Comparison of ENCODE assay signal across 21 mouse cellular contexts in the genomic region with DNA sequence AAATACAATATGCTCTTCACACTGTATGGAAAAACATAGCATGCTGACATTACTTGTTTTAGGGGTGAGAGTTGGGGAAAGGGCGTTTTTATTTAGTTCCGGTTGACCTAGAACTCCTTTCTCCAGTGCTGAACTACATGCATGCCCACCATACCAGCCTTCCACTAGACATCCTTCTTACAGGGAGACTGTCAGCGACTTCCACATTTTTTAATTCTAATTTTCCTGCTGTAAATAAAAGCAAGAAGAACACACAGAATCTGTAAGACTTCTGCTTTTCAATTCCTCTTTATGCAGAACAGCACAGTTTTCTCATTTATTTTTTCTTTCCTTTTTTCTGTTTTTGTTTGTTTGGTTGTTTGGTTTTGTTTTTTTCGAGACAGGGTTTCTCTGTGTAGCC. TPM values are rescaled to one million over a fixed set of nuclear protein-coding genes. Genes with fewer than 3 reads are reported as not detected.
DNase-seq lines count a peak whose midpoint lies in the region; ATAC-seq and TF ChIP-seq lines count a peak whose summit lies in the region.
"Had no signal": no experiment of that assay in that cellular context is flagged by ENCODE, and none has a peak within 500 bp of the region (broad histone marks: within the 10 kb centered on the region; RNA-seq: fewer than 3 reads in every experiment).

No protein-coding gene starts in this region.

- H3K27ac ChIP-seq in bone marrow macrophage, adult 2 months (ENCODE audit: insufficient read depth, low read depth, low read length) = peak overlapping the region; percentile 83
- peak overlapping the region; percentile 31 for H3K27ac ChIP-seq in macrophage
- H3K27ac ChIP-seq: embryonic facial prominence, embryonic 13.5 days; embryonic facial prominence, embryonic 15.5 days; forebrain, embryonic 13.5 days; forebrain, embryonic 15.5 days had no signal

- no peak for DNase-seq in left cerebral cortex, adult 8-10 months (ENCODE audit: low spot score in 2 of 2)
- no peak for DNase-seq in adipocyte (ENCODE audit: low spot score)
- DNase-seq in adrenal gland, postnatal 14 days = no peak
- DNase-seq in left cerebral cortex, postnatal 10 days (ENCODE audit: extremely low spot score in 1 of 2, low spot score in 2 of 2) = no peak
- DNase-seq: adrenal gland, adult 8-10 months; adrenal gland, postnatal 25 days; cerebellum, adult 11-12 months; cerebellum, adult 2 months; cerebellum, adult 9-10 months; cerebellum, postnatal 10 days; cerebellum, postnatal 25 days; embryo, embryonic 11 days; forebrain, postnatal 0 days had no signal

- peak; percentile 73 for ATAC-seq in common myeloid progenitor, adult 5-6 weeks (replicated peaks; ENCODE audit: low read depth, poor library complexity, severe bottlenecking)
- peak; percentile 65 for ATAC-seq in megakaryocyte progenitor cell, adult 5-6 weeks (replicated peaks; ENCODE audit: poor library complexity)
- ATAC-seq: forebrain, embryonic 13.5 days; forebrain, embryonic 15.5 days; forebrain, postnatal 0 days had no signal

- WGBS in macrophage (ENCODE audit: missing documents) = 41% methylated on average over 4 of the region's 4 CpGs

- no peaks in the 10 kb centered on the region for H3K36me3 ChIP-seq in macrophage (ENCODE audit: inconsistent target)
- H3K36me3 ChIP-seq: embryonic facial prominence, embryonic 13.5 days; embryonic facial prominence, embryonic 15.5 days; forebrain, embryonic 15.5 days had no signal

- peak overlapping the region; percentile 13; the same call in 1 of the 2 replicates for H3K4me3 ChIP-seq in bone marrow macrophage, adult 2 months (ENCODE audit: insufficient read depth, low read length)
- H3K4me3 ChIP-seq in macrophage (ENCODE audit: inconsistent target) = no peak overlapping the region
- H3K4me3 ChIP-seq: embryonic facial prominence, embryonic 13.5 days; embryonic facial prominence, embryonic 15.5 days; forebrain, embryonic 13.5 days; forebrain, embryonic 15.5 days had no signal

- H3K4me1 ChIP-seq in bone marrow macrophage, adult 2 months (ENCODE audit: control insufficient read depth, insufficient read depth, low read length) = peaks cover 9% of the 10 kb centered on the region
- H3K4me1 ChIP-seq: embryonic facial prominence, embryonic 13.5 days had no signal

- intact Hi-C loops in left cerebral cortex, postnatal 10 days (cut with DNase I) = no loop called here

- TF ChIP-seq POLR2A in bone marrow macrophage, adult 2 months (IDR thresholded peaks at IDR 0.05; ENCODE audit: borderline replicate concordance, low read depth, low read length) = no peak

- no peak for TF ChIP-seq CTCF in bone marrow macrophage, adult 2 months (IDR thresholded peaks at IDR 0.05; ENCODE audit: low read depth, low read length)

- H3K79me2 ChIP-seq in macrophage (ENCODE audit: inconsistent target) = no peaks in the 10 kb centered on the region

RNA-seq across cellular contexts. Expression of a gene that starts 16.5 kb away (rescaled TPM):
- polyA plus RNA-seq in bone marrow macrophage, adult 2 months (2012; ENCODE audit: insufficient read depth, insufficient read length, missing spikeins) = 23.5 and 23.8 TPM in 2 replicates
- 7.5 and 10.8 TPM in 2 replicates for total RNA-seq in common myeloid progenitor, adult 5-6 weeks (2017)
- 100 to 1,000 TPM in 1 of 26 experiments, 10 to 100 TPM in 25; 16.8 to 108 (median 54.2) TPM for total RNA-seq in macrophage (2018; cell fraction: chromatin; rRNA removed)
- total RNA-seq in macrophage (2018; cell fraction: cytosol; rRNA removed) = 10 to 100 TPM in 24 of 26 experiments, 1 to 10 TPM in 2; 8.4 to 27.0 (median 20.2) TPM
- 10 to 100 TPM; 16.8 to 65.3 (median 36.8) TPM for total RNA-seq in macrophage (2018; cell fraction: nucleus; rRNA removed)
- polyA plus RNA-seq in macrophage (2018) = 12.5 to 23.3 TPM (median 16.5 TPM) in 3 replicates
- total RNA-seq in megakaryocyte progenitor cell, adult 5-6 weeks (2015) = 18.0 and 22.4 TPM in 2 replicates
- total RNA-seq in megakaryocyte progenitor cell, adult 5-6 weeks (2017) = 13.9 and 16.8 TPM in 2 replicates
- total RNA-seq in left cerebral cortex, adult 8-10 months (2022) = 10 to 100 TPM; 42.4 to 51.4 (median 47.2) TPM
- 13.8 and 14.0 TPM in 2 replicates for total RNA-seq in adrenal gland, postnatal 14 days (2021)
- 10 to 100 TPM; 25.3 to 29.3 TPM for total RNA-seq in left cerebral cortex, postnatal 10 days (2021)

RNA-seq across cellular contexts. Expression of a gene that starts 56.5 kb away (rescaled TPM):
- 42.5 and 53.5 TPM in 2 replicates for polyA plus RNA-seq in bone marrow macrophage, adult 2 months (2012; ENCODE audit: insufficient read depth, insufficient read length, missing spikeins)
- 28.5 and 37.9 TPM in 2 replicates for total RNA-seq in common myeloid progenitor, adult 5-6 weeks (2017)
- 100 to 1,000 TPM in 24 of 26 experiments, 10 to 100 TPM in 2; 62.4 to 302 (median 213) TPM for total RNA-seq in macrophage (2018; cell fraction: chromatin; rRNA removed)
- 10 to 100 TPM; 20.2 to 51.6 (median 35.4) TPM for total RNA-seq in macrophage (2018; cell fraction: cytosol; rRNA removed)
- total RNA-seq in macrophage (2018; cell fraction: nucleus; rRNA removed) = 100 to 1,000 TPM in 12 of 26 experiments, 10 to 100 TPM in 14; 33.7 to 169 (median 93.1) TPM
- 38.7 to 56.3 TPM (median 43.3 TPM) in 3 replicates for polyA plus RNA-seq in macrophage (2018)
- 22.8 and 32.5 TPM in 2 replicates for total RNA-seq in megakaryocyte progenitor cell, adult 5-6 weeks (2015)
- total RNA-seq in megakaryocyte progenitor cell, adult 5-6 weeks (2017) = 20.4 and 27.8 TPM in 2 replicates
- 10 to 100 TPM; 38.7 to 45.4 (median 42.1) TPM for total RNA-seq in left cerebral cortex, adult 8-10 months (2022)
- 39.6 and 43.3 TPM in 2 replicates for total RNA-seq in adrenal gland, postnatal 14 days (2021)
- total RNA-seq in left cerebral cortex, postnatal 10 days (2021) = 10 to 100 TPM; 62.8 to 70.9 TPM
